Mouse (Mus musculus) layer of hippocampus, adult 6 months (tissue): ENCODE data around the gene Gm7257. TPM values are rescaled to one million over a fixed set of nuclear protein-coding genes. Genes with fewer than 3 reads are reported as not detected.

ENCODE experiments used
- long read RNA-seq, 2 experiments: library from polyadenylated mRNA; unstranded; transcript quantifications; one replicate each; pipeline ENCODE4 v2.0.0; 2019 to 2020
- polyA plus RNA-seq: library from polyadenylated mRNA; unstranded; fragments of <200 nt; fragmentation: Nextera tagmentation; gene quantifications from 2 replicates; pipeline ENCODE4 v1.2.3, GENCODE M21; 2021

Gene Gm7257
- polyA plus RNA-seq, result not detected in 2 replicates
- long read RNA-seq, experiment 1, result 0 reads
- long read RNA-seq, experiment 2, result 0 reads

DNA sequence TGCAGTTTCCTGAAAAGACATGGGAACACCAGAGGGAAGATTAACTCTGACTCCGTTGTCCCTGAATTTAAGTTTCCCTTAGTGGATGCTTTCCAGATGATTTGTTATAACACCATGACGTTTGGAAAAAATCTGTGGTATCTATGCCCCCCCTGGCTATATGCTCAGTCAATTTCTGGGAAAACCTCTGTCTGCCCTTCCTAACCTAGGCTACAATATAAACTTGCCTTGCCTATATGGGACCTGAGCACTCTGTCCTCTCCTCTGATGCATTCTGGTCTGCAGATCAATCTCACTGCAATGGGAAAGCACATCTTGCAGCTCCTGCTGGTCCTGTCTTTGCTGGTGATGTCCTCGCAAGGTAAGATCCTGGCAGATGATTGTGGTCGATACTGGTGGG, at the start of gene Gm7257:
Gm7257 (plus strand) TSS at position 301 of the 400 bp plus-strand sequence.

DNA sequence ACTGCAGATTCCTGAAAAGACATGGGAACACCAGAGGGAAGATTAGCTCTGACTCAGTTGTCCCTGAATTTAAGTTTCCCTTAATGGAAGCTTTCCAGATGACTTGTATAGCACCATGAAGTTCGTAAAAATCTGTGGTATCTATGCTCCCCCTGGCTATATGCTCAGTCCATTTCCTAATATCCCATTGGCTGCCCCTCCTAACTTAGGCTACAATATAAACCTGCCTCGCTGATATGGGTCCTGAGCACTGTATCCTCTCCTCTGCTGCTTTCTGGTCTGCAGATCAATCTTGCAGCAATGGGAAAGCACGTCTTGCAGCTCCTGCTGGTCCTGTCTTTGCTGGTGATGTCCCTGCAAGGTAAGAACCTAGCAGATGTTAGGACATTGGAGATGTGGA, 43.7 kb downstream of the Gm7257 start, which contains the start of gene Gm9513:
Gm9513 (plus strand) TSS at position 301 of the 400 bp plus-strand sequence.

Other genes starting within 250 kb of the Gm7257 start
- not detected in 2 replicates for gene Gm9513, start 43.8 kb downstream of the Gm7257 start, polyA plus RNA-seq
- not detected in 2 replicates for gene Gm5615, start 110.1 kb downstream of the Gm7257 start, polyA plus RNA-seq
- not detected in 2 replicates for gene Gm17689, start 150.8 kb downstream of the Gm7257 start, polyA plus RNA-seq
- gene A630095E13Rik, start 211.5 kb downstream of the Gm7257 start, polyA plus RNA-seq, result not detected in 2 replicates